Mouse (Mus musculus) granulocyte monocyte progenitor cell, adult 5-6 weeks (primary cell): ENCODE data around the gene Ccr4. TPM values are rescaled to one million over a fixed set of nuclear protein-coding genes. Genes with fewer than 3 reads are reported as not detected.

Experiments used
- total RNA-seq, 2 experiments: library from RNA; stranded (forward) in 1 of 2; stranded (reverse) in 1 of 2; fragments of 200-712, 200-1000 nt in 1 of 2; fragments of >200 nt in 1 of 2; fragmentation: Nextera tagmentation in 1 of 2; gene quantifications; 2 replicates each; pipeline ENCODE4 v1.2.3; 2014 to 2017

The Ccr4 gene
- total RNA-seq, 2 experiments from 2014 or later, result not detected

Other genes with a start within 250 kb of the Ccr4 start
- not detected in 2 replicates for gene Bcl2a1c, start 174.8 kb downstream of the Ccr4 start, total RNA-seq (2014; fragmentation: Nextera tagmentation)
- gene Bcl2a1c, start 174.8 kb downstream of the Ccr4 start, total RNA-seq (2017), result not detected in 2 replicates
- gene Crtap, start 114.2 kb downstream of the Ccr4 start, total RNA-seq (2014; fragmentation: Nextera tagmentation), result 47.3 and 55.2 TPM in 2 replicates
- 21.0 and 21.4 TPM in 2 replicates for gene Crtap, start 114.2 kb downstream of the Ccr4 start, total RNA-seq (2017)
- 38.7 and 46.7 TPM in 2 replicates for gene Glb1, start 103.8 kb downstream of the Ccr4 start, total RNA-seq (2014; fragmentation: Nextera tagmentation)
- gene Glb1, start 103.8 kb downstream of the Ccr4 start, total RNA-seq (2017), result 40.8 and 42.9 TPM in 2 replicates
- 5.7 and 6.7 TPM in 2 replicates for gene Tmppe, start 103.8 kb downstream of the Ccr4 start, total RNA-seq (2014; fragmentation: Nextera tagmentation)
- gene Tmppe, start 103.8 kb downstream of the Ccr4 start, total RNA-seq (2017), result 5.9 and 6.8 TPM in 2 replicates
- gene C130032M10Rik, start 10.8 kb upstream of the Ccr4 start, total RNA-seq (2014; fragmentation: Nextera tagmentation), result not detected in 2 replicates
- not detected in 2 replicates for gene C130032M10Rik, start 10.8 kb upstream of the Ccr4 start, total RNA-seq (2017)
- not detected in 2 replicates for gene Trim71, start 59.5 kb upstream of the Ccr4 start, total RNA-seq (2014; fragmentation: Nextera tagmentation)
- gene Trim71, start 59.5 kb upstream of the Ccr4 start, total RNA-seq (2017), result not detected in 2 replicates
- gene Cnot10, start 135.3 kb upstream of the Ccr4 start, total RNA-seq (2014; fragmentation: Nextera tagmentation), result 36.6 and 48.7 TPM in 2 replicates
- 55.7 and 60.1 TPM in 2 replicates for gene Cnot10, start 135.3 kb upstream of the Ccr4 start, total RNA-seq (2017)
- 23.6 and 32.6 TPM in 2 replicates for gene Dync1li1, start 183.9 kb upstream of the Ccr4 start, total RNA-seq (2014; fragmentation: Nextera tagmentation)
- 44.0 and 45.1 TPM in 2 replicates for gene Dync1li1, start 183.9 kb upstream of the Ccr4 start, total RNA-seq (2017)
- gene Cmtm6, start 226.2 kb upstream of the Ccr4 start, total RNA-seq (2014; fragmentation: Nextera tagmentation), result 26.2 and 30.5 TPM in 2 replicates
- gene Cmtm6, start 226.2 kb upstream of the Ccr4 start, total RNA-seq (2017), result 46.7 and 50.0 TPM in 2 replicates